Mouse (Mus musculus) olfactory bulb, adult 2 months (tissue): Measurements from ENCODE around the gene Polg. TPM values are rescaled to one million over a fixed set of nuclear protein-coding genes. Genes with fewer than 3 reads are reported as not detected.

ENCODE experiments used
- H3K27ac ChIP-seq: fragments of 200-500 bp; 2 replicates; pipeline ENCODE4 v1.5.1; 2012; ENCODE audit warnings: low read depth, low read length; ENCODE audit not compliant: insufficient read depth
- H3K4me1 ChIP-seq: fragments of 200-500 bp; 2 replicates; pipeline ENCODE4 v1.6.1; 2012; ENCODE audit warnings: low read length; ENCODE audit not compliant: control insufficient read depth, insufficient read depth
- H3K4me3 ChIP-seq: fragments of 200-500 bp; 2 replicates; pipeline ENCODE4 v1.5.1; 2012; ENCODE audit warnings: mild to moderate bottlenecking, low read depth, low read length, moderate library complexity; ENCODE audit not compliant: insufficient read depth
- CTCF ChIP-seq: fragments of 200-500 bp; IDR thresholded peaks from 2 replicates; pipeline ENCODE4 v1.5.1; 2012; ENCODE audit warnings: low read depth, mild to moderate bottlenecking, low read length, moderate library complexity; ENCODE audit not compliant: insufficient read depth
- POLR2A ChIP-seq: fragments of 200-500 bp; IDR thresholded peaks from 2 replicates; pipeline ENCODE4 v1.6.1; 2012; ENCODE audit warnings: mild to moderate bottlenecking, low read depth, low read length, moderate library complexity; ENCODE audit not compliant: insufficient read depth
- WGBS: fragments of 180-500 bp; shearing (Covaris S2); methylation state at CpG from one replicate; pipeline ENCODE4 v1.1.7; 2018; 5-methylcytosine and 5-hydroxymethylcytosine counted together
- polyA plus RNA-seq: library from polyadenylated mRNA; stranded (reverse); fragments of >200 nt; gene quantifications from 2 replicates; pipeline ENCODE4 v1.2.4, GENCODE M21; 2012; ENCODE audit warnings: low replicate concordance; ENCODE audit not compliant: missing spikeins, insufficient read depth, insufficient read length

Gene Polg
- polyA plus RNA-seq, 1 experiment: not detected

DNA sequence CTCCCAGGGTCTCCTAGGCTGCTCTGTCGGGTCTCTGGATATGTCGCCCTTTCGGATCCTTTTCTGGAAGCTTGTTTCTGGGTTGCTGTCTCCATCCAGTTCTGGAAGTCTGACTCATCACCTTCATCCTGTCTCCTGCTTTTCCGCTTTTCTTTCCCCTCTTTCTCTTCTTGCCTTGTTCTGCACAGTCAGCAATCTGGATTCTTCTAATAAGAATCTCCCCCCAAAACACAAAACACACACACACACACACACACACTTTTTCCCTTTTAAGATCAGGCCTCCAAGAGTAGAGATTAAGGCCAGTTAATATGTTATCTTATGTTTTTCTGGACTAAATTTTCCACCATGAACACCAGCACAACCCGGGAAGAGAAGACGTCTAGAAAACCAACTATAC lies 32.2 kb upstream of the Polg start:
- WGBS: 23% methylated on average over 6 of the region's 6 CpGs
- no peak overlapping the region for H3K4me3 ChIP-seq
- no peak for TF ChIP-seq CTCF

DNA sequence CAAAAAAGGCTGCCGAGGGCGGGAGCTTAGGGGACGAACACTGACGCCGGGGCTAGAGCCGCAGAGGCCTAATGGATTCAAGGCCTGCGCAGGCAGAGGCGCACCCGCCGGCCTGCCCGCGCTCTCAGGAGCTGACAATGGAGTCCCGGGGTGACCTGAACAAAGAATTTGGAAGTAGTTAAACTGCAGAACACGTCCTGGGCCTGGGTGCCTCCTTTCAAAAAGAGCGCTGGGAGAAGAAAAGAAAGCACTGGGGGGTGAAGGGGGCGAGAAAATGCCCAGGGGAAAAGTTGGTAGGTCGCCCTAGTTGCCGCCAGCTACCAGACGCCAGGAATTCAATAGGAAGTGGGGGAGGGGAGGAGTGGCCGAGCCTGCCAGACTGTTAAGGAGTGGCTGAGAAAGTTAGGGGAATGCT lies 31.5 kb upstream of the Polg start:
- TF ChIP-seq CTCF: no peak
- TF ChIP-seq POLR2A: no peak
- Histone ChIP-seq H3K27ac (peak overlapping the region; percentile 34; the same call in 1 of the 2 replicates), H3K4me3 (no peak overlapping the region), H3K4me1 (peaks cover 29% of the 10 kb centered on the region)
- WGBS: 28% methylated on average over 20 of the region's 20 CpGs

More for the DNA sequence above, 32.2 kb upstream of the Polg start:
- Histone ChIP-seq H3K27ac (peak overlapping the region; percentile 24; the same call in 1 of the 2 replicates), H3K4me1 (peaks cover 32% of the 10 kb centered on the region)

DNA sequence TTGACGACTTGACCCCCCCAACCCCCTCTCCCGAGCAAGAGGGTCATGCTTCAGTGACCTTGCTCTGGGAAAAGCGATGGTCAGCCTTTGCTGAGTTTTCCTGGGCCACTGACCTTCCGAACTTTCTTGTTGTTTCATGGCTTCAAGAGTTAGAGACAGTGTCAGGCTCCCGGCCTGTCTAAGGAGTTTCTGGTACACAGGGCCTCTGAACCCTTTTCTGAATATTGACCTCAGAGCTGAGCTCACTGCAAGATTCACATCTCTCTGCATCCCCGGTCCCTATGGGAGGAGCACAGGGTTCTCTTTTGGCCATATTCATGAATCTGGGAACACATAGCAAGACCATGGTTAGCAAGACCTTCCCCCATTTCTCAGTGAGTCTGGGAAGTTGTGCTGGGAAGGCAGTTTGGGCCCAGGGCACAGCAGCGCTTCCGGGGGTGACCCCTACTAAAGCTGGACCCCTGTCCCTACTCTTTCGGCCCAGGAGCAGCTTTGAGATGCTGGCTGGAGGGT lies 30.7 kb upstream of the Polg start:
- Histone ChIP-seq H3K4me3 (no peak overlapping the region), H3K4me1 (peaks cover 25% of the 10 kb centered on the region), H3K27ac (peak overlapping the region; percentile 73)
- 52% methylated on average over 9 of the region's 9 CpGs for WGBS
- TF ChIP-seq CTCF: no peak

DNA sequence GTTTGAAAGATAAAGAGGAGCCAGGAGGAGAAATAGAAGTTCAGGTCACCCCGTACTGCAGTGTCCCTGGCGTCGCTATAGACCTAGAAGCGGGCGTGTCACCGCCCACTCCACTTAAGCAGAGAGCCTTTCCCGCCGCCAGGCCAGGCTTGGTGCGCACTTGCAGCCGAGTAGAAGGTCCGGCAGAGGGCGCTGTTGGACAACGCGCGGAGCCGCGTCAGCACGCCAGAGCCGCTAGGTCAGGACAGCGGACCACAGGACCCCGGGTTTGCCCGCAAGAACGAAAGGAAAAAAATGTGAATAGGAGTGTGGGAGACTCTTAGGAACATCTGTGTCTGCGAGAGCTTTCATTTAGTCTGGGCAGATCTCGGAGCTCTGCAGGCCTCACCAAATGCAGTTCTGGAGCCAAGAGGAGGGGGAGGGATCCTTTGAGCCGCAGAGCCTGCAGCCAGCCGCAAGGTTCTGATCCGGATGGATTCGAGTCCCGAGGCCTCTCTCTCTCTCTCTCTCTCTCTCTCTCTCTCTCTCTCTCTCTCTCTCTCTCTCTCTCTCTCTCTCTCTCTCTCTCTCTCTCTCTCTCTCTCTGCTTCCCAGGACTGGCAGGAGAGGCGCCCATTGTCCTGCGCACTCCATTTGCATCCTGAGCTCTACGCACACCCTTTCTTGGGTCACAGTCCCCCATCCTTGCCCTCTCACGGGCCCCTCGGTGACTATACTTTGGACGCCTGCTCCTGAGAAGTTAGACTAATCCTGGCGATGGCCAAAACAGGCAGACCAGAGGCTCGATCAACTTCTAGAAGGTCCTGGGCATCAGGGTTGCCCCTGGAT lies 30.0 kb upstream of the Polg start:
- H3K27ac ChIP-seq: peak overlapping the region; percentile 73
- peak overlapping the region; percentile 46 for H3K4me3 ChIP-seq
- peak; percentile 96 for TF ChIP-seq CTCF
- TF ChIP-seq POLR2A: no peak
- H3K4me1 ChIP-seq: peaks cover 25% of the 10 kb centered on the region
- 6% methylated on average over 38 of the region's 38 CpGs for WGBS

DNA sequence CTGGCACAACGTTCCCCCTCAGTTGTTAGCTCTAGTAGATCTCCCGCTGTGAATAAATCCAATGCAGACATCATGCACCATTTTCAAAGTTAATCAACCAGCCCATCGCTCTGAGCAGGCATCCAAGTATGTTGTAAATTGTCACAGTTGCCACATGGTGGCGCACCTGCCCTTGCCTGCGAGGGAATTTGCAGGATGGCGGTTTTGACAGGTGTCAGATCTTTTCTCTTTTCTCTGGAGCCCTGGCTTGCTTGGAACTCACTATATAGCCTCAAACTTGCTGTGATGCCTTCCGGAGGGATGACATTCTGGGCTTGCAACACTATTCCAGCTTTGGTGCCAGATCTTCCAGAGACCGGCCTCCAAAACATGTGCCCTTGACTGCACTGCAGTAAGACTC lies 27.8 kb upstream of the Polg start:
- H3K4me3 ChIP-seq: no peak overlapping the region
- peaks cover 22% of the 10 kb centered on the region for H3K4me1 ChIP-seq
- WGBS: 12% methylated on average over 8 of the region's 8 CpGs
- peak; percentile 80 for TF ChIP-seq CTCF
- no peak for TF ChIP-seq POLR2A
- H3K27ac ChIP-seq: no peak overlapping the region

DNA sequence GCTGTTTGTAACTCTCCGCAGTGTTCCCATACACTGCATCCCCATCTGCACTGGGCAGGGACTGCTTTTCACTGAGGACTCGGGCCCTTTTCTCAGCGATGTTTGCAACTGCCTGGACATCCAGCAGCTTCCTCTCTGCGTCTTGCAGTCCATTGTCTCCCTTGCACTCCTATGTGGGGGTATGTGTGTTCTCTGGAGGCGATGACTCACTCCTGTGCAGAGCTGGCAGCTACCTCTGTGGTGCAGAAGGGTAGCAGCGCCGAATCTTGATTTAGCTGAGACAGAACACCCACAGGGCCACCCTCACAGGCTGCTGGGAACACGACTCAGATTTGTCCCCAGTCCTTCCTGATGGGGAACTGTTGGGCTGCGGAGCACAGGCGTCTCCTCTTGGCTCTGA lies 20.4 kb upstream of the Polg start:
- no peak for TF ChIP-seq POLR2A
- no peak for TF ChIP-seq CTCF
- Histone ChIP-seq H3K4me1 (peaks cover 13% of the 10 kb centered on the region), H3K4me3 (no peak overlapping the region; the same call in 1 of the 2 replicates), H3K27ac (peak overlapping the region; percentile 91)
- 22% methylated on average over 10 of the region's 10 CpGs for whole genome bisulfite sequencing

DNA sequence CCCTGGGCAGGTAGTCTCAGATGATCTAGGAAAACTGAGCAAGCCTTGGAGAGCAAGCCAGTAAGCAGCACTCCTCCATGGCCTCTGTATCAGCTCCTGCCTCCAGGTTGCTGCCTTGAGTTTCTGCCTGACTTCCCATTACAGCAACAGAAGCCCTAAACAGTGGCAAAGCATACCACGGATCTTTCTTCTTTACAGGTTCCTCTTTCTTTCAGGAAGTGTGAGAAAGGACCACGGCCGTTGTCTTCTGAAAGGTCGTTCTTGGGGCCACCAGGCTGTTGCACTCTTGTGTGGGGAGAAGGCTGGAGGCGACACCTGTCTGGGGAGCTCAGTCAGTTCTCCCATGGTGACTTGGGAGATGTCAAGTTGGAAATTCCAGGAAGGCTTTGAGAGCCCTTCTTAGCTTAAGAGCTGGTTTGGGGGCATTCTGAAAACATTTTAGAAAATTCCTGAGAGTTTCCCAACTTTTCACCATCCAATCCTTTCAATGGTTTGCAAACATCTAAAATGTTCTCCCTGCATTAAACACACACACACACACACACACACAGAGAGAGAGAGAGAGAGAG lies 8.8 kb upstream of the Polg start:
- H3K27ac ChIP-seq: no peak overlapping the region
- H3K4me3 ChIP-seq: no peak overlapping the region
- no peaks in the 10 kb centered on the region for H3K4me1 ChIP-seq
- WGBS: 86% methylated on average over 5 of the region's 5 CpGs
- TF ChIP-seq CTCF (no peak), POLR2A (no peak)

DNA sequence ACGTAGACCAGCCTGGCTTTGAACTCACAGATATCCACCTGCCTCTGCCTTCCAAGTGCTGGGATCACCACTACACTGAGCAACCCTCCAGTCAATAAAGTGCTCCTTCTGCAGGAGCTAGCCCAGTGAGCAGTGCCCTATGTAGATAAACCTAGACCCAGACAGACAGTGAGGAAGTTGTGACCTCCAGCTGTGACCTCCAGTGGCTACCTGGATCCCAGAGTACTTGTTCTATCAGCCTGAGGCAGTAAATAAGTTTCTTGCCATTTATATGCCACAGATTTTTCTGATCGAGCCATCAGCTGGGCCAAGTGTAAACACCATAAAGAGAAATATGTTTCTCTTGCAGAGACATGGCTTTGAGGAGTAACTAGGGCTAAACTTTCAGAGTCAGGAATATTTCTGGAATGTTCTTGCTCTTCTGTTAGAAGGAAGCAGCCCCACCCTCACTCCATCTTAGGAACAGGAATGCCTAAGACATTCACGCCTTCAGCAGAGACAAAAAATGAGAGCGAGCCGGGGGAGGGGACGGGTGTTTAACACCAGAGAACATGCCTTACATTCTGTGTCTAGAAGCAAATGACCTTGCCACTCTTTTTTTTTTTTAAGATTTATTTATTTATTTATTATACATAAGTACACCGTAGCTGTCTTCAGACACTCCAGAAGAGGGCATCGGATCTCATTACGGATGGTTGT lies 7.5 kb upstream of the Polg start:
- TF ChIP-seq CTCF (no peak), POLR2A (no peak)
- Histone ChIP-seq H3K4me3 (no peak overlapping the region), H3K27ac (no peak overlapping the region), H3K4me1 (no peaks in the 10 kb centered on the region)
- 92% methylated on average over 9 of the region's 9 CpGs for whole genome bisulfite sequencing

DNA sequence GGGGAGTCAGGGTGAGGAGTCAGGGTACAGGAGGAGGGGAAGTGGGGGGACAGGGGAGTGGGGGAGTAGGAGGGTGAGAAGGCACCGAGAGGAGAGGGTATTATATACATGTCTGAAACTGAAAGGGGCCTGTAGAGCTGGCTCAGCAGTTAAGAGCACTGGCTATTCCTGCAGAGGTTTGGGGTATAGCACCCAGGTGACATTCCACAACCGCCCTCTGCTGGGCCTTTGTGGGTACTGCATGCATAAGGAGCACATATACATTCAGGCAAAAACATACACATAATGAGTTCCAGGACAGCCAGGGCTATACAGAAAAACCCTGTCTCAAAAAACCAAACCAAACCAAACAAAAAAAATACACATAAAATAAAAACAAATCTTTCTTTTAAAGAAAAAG lies 6.6 kb upstream of the Polg start:
- H3K4me3 ChIP-seq: no peak overlapping the region
- WGBS: 54% methylated on average over 2 of the region's 2 CpGs

More for the DNA sequence above, 6.6 kb upstream of the Polg start:
- no peaks in the 10 kb centered on the region for H3K4me1 ChIP-seq
- no peak overlapping the region for H3K27ac ChIP-seq
- no peak for TF ChIP-seq CTCF
